Mouse (Mus musculus) cerebellum, postnatal 36 days (tissue): ENCODE measurements around the gene Mlx.
A peak's percentile ranks its signal among the peaks of the same experiment; 100 is the strongest.

Experiments
- DNase-seq, 2 experiments: peaks; one replicate each; pipeline ENCODE4 v3.0.0; 2021 to 2022; ENCODE audit warnings: mixed read lengths in 2 of 2

Gene Mlx

GRCm38 (mm10) chr11:101140164-101140819 is 53.2 kb downstream of the Mlx start:
- peak in 1 of 2 experiments; percentile 17 for DNase-seq

- no peak for DNase-seq
Measured at GRCm38 (mm10) chr11:101141088-101141487, 54.0 kb downstream of the Mlx start.
